Mouse (Mus musculus) layer of hippocampus, adult 9-11 months (tissue): ENCODE measurements around the gene Tbc1d10a.

Experiments
- DNase-seq: peaks from one replicate; pipeline ENCODE4 v3.0.0; 2022

Gene Tbc1d10a

DNA sequence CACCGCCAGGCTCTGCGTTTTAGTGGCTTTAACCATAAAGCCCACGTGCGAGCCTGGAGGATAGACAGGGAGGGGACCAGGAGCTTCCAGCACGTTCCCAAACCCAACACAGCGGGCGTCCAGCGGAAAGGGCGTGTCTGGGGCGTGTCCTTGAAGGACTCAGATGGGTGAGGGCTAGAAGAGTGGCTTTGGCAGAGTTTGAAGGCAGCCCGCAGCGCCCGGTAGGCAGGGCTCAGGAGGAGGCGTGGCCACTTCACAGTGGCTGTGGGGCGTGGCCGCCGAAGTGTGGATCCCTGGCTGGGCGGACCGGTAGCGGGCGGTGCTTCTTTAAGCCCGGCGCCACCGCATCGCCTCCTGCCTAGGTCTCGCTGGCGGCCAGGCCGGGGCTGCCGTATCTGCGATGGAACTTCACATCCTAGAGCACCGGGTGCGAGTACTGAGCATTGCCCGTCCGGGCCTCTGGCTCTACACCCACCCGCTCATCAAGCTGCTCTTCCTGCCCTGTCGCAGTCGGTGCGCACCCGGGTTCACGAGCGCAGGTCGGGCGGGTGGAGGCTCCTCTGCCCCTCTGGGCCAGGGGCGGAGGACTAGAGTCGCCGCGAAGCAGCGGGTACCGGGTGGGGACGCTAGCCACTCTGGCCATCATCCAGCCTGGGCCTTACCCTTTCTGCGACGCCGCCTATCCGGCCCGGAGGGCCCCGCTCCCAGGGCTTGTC is 31.5 kb downstream of the Tbc1d10a start, which contains the start of gene Castor1:
Gene Castor1 (plus strand): TSS at position 312 of the 716 bp plus-strand sequence.
- DNase-seq, result peak; percentile 81

DNA sequence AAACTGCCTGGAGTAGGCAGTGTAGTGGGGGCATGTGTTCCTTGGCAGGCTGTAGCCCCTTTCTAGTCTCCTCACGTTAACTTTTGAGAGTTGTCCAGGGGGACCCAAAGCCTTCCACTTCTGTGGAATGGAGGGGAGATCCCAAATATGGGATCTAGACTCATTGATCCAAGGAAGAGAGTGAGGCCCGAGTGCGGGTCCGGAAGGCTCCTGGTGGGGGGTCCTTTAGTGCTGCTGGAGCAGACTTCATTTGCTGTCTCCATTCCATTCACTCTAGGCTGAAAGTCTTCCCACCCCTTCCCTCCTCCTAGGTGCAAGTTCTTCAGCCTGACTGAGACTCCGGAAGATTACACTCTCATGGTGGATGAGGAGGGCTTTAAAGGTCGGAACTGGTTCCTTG is 32.0 kb downstream of the Tbc1d10a start:
- no peak for DNase-seq

DNA sequence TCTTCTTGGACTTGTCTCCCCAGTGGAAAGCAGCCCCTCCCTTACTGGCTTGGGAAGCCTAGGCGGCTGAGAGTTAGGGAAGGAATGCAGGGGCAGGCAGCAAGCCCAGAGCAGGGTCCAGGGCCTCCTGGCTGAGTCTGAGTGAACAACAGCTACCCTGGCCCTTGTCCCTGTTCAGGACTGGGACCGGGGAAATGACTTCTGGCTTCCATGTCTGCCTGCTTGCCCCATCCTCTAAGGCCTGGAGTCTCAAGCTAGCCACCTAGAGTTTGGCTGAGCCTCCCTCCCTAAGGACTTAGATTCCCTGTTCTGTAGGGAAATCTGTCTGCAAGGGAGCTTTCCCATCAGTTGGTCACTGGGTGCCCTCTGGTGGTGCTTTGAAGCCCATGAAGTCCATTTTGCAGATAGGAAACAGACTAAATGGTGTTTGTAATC is 32.7 kb downstream of the Tbc1d10a start:
- peak; percentile 74 for DNase-seq

DNA sequence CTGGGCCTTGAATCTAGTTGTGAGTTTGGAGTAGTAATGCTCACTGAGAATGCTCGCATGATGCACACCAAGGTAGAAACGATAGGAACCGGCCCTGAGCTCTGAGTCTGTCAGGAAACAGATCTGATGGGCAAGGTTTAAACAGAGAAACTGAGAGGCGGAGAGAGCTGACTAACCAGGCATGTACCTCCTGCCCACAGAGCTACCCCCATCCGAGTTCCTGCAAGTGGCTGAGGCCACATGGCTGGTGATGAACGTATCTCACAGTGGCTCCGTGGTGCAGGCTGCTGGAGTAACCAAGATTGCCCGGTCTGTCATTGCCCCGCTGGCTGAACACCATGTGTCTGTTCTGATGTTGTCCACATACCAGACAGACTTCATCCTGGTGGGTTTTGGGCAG is 33.3 kb downstream of the Tbc1d10a start:
- DNase-seq, result no peak

DNA sequence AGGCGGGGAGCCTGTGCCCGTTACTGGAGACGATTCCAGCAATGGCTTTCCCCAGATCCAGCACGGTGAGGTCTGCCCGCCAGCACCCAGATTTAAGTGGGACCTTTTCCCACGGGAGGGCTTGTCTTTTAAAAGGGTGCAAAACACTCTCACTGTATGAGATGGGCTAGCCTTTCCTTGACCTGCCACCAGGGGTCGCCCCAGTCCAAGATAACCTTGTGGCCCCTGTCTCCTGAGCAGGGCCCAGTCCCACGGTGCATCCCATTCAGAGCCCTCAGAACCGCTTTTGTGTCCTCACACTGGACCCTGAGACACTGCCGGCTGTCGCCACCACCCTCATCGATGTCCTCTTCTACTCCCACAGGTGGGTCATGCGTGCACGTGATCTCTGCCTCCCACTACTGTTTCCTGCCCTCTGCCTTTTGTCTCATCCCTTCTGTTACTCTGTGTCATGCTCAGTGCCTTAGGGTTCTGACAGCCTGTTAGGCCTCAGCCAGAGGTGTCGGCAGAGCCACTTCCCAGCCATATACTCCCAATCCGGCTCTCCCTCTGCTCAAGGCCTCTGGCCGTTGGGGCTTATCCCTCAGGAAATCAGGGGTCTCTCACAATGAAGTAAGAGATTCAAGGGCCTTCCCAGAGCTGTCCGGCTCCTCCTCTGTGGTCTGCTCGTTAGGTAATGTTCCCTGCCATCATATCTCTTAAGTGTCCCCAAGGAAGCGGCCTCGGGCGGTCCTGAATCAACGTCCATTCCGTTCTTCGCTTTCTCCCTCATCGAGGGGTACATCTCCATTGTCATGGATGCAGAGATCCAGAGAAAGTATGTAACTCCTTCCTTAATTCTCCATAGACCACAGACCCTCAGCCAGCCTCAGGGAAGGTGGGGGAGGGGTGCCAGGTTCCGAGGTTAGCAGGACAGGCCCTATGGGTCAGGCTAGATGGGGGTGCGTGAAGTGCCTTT is 34.1 kb downstream of the Tbc1d10a start:
- DNase-seq, result no peak

DNA sequence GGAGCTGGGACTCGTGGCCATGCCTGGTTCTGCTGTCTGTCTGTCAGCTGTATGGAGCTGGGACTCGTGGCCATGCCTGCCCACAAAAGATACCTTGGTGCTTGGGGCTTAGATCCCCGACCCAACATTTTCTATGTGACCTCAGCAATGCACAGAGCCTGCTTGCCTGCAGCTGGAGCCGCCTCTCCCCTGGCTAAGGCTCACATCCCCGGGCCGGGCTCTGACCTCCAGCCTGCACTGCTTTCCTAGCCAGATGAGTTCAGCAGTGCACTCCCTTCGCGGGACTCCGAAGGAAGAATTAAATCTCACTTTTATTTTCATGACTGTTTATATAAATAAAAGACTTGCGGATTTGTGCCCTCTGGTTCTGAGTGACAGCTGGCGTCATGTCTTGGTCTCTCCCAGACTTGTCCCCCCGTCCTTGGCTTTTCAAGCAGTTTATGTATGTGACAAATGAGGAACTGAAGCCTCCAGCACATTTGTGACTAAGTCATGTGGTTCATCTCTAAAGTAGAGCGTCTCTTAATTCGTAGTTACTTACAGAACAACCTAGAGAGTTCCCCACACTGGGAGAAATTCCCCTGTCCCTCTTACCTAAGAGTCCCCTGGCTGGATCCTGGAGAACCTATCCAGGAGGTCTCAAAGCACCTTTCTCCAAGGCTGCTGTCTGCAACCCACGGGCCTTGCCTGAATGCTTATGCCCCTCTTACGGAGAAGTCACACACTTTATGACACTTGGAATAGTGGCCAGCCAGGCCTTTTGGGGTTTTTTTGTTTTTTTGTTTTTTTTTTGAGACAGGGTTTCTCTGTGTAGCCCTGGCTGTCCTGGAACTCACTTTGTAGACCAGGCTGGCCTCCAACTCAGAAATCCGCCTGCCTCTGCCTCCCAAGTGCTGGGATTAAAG is 35.7 kb downstream of the Tbc1d10a start:
- no peak for DNase-seq

DNA sequence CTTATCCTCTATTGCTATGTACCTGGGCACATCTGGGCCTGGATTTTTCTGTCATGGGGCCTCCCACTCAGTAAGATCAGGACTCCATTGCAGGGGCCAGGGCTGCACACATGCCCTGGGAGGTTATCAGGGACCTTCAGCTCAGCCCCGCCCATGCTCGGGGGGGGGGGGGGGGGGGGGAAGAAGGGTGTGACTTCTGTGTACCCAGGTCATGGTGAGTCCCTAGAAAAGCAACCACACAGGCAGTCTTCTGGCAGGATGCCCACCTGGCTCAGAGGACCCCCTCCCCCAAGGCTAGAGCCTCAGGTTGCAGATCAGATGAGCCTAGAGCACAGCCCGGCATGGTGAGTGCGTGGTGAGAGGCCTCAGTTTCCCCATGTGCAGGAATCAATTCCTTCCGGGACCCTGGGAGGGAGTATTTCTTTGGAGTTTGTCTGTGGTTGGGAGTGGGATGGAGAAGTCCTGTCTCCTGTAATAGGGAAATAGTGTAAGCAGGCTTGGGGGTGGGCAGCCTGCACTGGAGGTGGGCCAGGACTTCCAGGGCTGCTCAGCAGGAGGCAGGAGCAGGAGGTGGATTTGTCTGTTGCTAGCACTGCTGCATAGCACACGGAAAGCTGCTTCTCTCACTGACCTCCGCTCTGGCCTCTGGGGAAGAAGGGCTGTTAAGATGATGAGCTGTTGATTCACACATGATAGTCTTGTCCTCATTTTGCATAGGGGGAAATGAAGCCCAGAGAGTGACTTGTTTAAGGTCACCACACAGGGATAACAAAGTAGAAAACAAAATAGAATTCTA is 37.0 kb downstream of the Tbc1d10a start:
- DNase-seq, result no peak

DNA sequence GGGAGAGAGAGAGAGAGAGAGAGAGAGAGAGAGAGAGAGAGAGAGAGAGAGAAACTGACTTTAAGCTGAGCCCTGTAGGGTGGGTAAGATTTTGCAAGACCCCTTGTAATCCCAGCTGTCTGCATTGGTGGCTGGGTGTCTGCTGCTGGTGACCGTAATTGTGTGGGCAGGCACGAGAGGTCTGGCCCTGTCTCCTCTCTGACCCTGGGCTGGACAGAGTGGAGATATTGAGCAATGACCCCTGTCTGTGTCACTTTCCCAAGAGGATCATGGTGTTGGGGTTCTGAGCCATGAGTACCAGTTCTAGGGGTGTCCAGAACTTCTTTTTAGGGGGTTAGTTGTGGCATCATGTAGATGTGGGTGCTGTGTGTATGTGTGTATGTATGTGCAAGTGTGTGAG is 37.6 kb downstream of the Tbc1d10a start:
- DNase-seq, result no peak

DNA sequence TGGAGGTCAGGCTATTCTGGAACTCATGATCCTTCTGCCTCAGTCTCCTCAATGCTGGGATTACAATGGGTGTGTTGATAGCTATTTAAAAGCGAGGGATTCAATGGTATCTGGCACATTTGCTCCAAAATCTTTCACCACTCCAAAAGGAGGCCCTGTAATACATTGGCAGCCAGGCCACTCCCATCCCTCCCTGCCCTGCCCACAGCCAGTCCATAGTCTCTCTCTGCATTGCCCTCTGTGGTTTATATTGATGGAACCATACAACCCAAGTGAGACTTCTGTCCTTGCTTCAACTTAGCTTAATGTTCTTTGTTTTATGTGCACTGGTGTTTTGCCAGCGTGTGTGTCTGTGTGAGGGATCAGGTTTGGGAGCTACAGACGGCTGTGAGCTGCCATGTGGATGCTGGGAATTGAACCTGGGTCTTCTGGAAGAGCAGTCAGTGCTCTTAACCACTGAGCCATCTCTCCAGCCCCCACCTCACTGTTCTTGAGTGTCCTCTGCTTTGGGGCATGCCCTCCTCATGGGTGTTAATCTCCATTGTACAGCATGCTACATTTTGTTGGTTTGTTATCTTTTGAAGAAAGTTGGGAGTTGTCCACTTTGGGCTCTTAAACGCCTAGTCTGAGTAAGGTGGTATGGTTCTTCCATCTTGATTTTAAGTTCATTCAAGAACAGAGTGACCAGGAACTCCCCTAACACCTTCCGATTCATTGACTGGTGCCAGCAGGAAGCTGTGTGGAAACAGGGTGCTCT is 40.2 kb downstream of the Tbc1d10a start:
- DNase-seq, result no peak

DNA sequence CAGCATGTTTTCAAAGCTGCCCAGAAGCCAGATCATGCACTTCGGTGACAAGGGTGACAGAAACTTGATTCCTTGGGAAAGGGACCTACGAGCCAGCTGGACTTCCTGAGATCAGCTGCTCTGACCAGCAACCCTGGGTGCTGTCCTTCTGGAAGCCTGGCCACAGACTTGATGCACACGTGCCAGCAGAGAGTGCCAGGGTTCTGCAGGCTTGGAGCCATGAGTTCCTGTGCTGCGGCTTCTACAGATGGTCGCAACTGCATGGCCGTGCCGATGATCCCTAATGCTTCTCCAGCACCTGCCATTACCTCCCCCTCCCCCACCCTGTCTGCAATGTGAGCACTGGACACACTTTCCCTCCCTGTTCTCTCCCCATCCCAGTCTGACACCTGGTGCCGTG is 41.9 kb downstream of the Tbc1d10a start:
- no peak for DNase-seq

DNA sequence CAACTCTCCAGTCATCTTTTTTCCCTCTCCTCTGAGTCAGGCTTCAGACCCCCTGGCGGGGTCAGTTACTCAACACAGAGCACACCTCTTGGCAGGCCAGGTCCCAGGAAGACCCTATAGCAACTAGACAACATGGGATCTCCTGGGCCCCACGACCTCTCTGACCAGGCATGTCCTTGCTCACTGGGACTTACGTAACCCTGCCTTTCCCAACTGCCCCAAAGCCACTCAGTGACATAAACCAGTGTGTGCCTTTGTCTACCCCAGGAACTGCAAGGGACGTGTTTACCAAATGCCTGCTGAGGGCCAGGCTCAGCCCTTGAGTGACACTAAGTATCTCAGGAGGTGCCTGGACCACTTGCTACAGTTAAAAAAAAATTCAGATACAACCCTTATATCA is 43.3 kb downstream of the Tbc1d10a start:
- DNase-seq, result no peak

DNA sequence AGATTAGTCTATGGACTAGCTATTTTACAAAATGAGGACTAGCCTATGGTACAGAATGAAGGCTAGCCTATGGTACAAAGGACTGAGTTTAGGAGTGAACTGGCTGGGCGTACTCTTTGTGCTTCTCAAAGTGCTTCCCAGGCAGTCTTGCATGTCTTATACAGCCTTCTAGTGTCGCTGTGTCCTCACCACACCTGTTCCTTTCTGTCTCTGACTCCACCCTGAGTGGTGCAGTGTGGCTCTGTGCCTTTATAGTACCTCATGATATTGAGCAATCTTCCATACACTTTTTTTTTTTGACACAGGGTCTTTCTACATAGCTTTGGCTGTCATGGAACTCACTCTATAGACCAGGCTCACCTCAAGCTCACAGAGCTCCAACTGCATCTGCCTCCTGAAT is 44.8 kb downstream of the Tbc1d10a start:
- no peak for DNase-seq

DNA sequence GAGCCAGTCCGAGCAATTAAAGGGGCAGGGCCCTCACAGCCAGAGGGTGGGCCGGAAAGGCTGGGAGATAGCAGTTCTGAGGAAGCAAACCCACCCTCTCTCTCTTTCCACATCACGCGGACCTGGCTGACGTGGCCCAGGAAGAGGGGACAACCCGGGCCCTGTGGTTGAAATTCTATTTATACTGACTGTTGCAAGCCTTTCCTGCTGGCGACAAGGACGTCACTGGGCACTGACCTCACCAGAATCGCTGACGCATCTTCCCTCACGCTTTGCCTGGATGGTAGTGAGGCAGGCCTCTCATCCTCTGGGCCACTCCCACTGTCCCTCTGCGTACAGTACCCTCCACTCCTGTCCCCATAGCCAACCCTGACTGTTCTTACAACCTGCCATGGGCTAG is 46.1 kb downstream of the Tbc1d10a start:
- DNase-seq, result peak; percentile 79

DNA sequence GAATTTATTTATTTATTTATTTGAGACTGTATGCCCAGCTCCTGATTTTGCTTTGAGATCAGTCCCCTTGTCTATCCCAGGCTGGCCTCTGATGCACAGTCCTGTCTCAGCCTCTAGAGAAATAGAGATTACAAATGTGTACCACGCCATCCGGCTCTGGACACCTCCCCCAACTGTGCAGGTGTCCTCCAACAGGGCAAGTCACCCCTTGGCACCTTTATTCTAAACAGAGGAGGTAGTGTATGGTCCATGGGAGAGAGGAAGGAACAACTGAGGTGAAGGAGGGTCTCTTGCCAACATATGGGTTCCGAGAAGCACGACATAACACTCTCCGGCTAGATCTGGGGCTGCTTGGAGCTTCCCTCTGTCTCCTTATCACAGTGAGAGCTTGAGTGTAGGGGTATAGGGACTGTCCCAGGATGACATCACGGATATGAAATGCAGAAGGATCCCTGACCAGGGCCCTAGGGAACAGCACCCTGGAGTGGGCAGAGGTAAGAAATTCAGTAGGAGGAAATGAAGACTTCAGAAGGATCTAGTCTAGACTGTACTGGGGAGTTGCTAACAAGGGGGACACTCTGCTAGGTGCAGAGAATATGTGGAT is 48.6 kb downstream of the Tbc1d10a start:
- DNase-seq, result no peak

DNA sequence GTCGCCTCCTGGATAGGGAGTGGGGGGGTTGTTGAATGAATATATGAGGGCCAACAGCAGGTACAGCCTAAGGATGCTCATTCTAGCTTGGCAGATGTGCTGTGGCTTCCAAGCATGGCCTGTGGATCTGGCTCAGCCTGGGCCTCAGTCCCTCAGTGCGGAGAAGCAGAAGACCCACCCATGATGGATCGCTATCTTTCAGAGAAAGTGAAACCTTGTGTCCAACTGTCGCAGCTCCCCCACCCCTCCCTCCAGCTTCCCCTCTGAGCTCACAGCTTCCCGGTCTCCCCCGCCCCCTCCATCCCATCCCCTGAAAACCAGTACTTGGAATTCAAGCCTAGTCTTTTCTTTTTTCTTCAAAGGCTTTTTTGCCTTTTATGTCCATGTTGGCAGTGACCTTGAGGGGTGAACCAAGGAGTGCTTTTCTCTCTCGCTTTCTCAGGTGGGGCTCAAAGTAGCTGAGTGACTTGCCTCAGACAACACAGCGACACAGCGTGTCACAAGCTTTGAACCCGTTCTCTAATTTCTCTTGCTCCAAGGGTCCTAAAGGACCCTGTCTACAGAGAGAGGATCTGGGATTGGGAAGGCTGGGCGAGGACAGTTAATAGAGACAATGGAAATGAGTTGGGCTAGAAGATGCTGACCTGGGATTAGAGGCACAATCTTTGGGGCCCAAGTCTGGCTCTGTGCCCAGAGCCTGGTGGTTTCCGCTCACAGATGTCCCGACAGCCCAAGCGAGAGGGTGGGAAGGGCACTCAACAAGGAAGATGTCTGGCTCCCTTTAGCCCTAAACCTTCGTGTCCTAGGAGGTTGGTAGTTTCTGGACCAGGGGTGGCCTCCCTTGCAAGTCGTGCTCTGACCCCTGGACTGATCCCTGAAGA is 49.3 kb downstream of the Tbc1d10a start, which contains the start of gene Osm:
Gene Osm (plus strand): TSS at position 756 of the 881 bp plus-strand sequence.
- DNase-seq, result no peak

DNA sequence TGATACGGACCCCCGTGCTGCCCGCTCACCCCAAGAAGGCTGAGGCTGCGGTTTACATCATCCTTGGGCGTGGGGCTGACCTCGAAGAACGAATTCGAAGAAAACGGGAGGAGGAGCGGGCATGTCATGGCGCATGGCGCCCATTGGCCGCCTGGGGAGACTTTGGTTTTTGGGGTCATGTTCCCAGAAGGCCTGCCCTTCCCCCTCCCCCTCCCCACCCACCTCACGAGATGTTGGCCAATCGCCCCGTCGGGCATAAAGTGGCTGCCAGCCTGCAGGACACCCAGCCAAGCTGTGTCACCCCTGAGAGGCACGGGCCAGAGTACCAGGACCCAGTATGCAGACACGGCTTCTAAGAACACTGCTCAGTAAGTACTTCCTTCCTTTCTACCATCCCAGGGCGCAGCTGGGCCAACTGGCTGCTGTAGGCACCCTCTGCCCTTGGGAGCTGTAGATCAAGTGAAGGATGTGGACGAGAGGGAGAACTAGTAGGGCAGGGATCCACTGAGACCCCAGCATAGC is 50.0 kb downstream of the Tbc1d10a start:
- DNase-seq, result no peak

DNA sequence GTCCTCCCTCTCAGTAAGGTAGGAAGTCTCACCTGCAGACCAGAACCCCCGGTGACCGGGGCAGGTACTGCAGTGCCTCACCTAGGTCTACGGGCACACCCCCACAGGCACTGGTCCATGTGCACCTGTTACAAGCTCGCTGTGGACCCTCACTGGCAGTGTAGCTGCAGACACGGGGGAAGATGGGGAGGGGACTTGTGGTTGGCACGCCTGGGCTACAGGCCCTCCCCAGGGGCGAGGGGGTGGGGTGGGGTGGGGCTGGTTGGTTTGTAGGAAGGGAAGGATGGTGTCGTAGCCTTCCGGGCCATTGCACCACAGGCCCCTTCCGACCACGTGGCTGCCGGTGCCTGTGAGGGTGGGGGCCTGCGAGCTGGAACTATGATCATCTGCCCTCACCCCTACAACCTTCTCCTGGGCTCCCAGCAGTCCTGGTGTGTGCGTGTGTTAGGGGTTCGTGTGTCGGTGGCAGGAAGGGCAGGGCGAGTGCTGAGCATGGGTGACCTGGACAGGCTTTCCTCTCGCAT is 50.9 kb downstream of the Tbc1d10a start:
- no peak for DNase-seq

DNA sequence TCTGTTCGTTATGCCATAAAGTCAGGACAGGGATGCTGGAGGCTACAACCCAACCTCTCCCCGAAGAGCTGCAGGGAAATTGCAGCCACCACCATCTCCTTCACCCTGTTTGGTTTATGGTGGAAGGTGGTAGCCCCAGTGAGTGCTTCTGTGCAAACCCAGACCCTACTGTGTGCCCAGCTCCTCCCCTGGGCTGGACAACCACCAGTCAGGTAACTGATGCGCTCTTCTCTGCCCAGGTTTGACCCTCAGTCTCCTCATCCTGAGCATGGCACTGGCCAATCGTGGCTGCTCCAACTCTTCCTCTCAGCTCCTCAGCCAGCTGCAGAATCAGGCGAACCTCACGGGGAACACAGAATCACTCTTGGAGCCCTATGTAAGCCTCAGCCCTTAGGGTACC is 51.6 kb downstream of the Tbc1d10a start:
- no peak for DNase-seq

DNA sequence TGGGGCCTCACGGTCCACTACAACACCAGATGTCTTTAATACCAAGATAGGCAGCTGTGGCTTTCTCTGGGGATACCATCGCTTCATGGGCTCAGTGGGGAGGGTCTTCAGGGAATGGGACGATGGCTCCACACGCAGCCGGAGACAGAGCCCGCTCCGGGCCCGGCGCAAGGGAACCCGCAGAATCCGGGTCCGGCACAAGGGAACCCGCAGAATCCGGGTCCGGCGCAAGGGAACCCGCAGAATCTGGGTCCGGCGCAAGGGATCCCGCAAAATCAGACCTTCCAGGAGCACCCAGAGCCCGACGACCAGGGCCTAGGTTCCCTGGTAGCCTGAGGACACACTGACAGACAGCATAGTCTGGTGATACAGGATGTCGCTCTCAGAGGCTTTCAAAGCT is 53.1 kb downstream of the Tbc1d10a start:
- DNase-seq, result no peak
